Mouse (Mus musculus) intestine, embryonic 16.5 days (tissue): ENCODE measurements around the gene Robo3. TPM values are rescaled to one million over a fixed set of nuclear protein-coding genes. Genes with fewer than 3 reads are reported as not detected.

Experiments used
- ATAC-seq: fragments of 200-750 bp; cut with Nextera tagmentation; 2 replicates; pipeline ENCODE4 v1.8.0; 2017; ENCODE audit warnings: moderate TSS enrichment, moderate library complexity
- H3K27ac ChIP-seq: fragments of 300-500 bp; sonication (generic); 2 replicates; pipeline ENCODE4 v1.5.1; 2014; ENCODE audit warnings: mild to moderate bottlenecking, low read length
- H3K27me3 ChIP-seq: fragments of 300-500 bp; sonication (generic); replicated peaks from 2 replicates; pipeline ENCODE4 v1.6.1; 2014; ENCODE audit warnings: low read length, control low read depth, mixed read lengths; ENCODE audit not compliant: control insufficient read depth, insufficient read depth
- H3K36me3 ChIP-seq: fragments of 300-500 bp; sonication (generic); 2 replicates; pipeline ENCODE4 v1.6.1; 2014; ENCODE audit warnings: low read length, control low read depth; ENCODE audit not compliant: control insufficient read depth, insufficient read depth
- H3K4me1 ChIP-seq: fragments of 300-500 bp; sonication (generic); 2 replicates; pipeline ENCODE4 v1.6.1; 2014; ENCODE audit warnings: low read length, control low read depth, mixed read lengths; ENCODE audit not compliant: control insufficient read depth, insufficient read depth
- H3K4me2 ChIP-seq: fragments of 300-500 bp; sonication (generic); 2 replicates; pipeline ENCODE4 v1.6.1; 2014; ENCODE audit warnings: low read depth, low read length, control low read depth
- H3K4me3 ChIP-seq: fragments of 300-500 bp; sonication (generic); 2 replicates; pipeline ENCODE4 v1.5.1; 2014; ENCODE audit warnings: mild to moderate bottlenecking, low read length
- H3K9ac ChIP-seq: fragments of 300-500 bp; sonication (generic); 2 replicates; pipeline ENCODE4 v1.6.1; 2014; ENCODE audit warnings: low read depth, low read length
- H3K9me3 ChIP-seq: fragments of 300-500 bp; sonication (generic); 2 replicates; pipeline ENCODE4 v1.6.1; 2016; ENCODE audit warnings: low read length, control low read depth; ENCODE audit not compliant: control insufficient read depth
- WGBS: fragments of 180-500 bp; shearing (Covaris S2); extraction: QIAGEN DNeasy Blood & Tissue Kit; methylation state at CpG from one replicate; pipeline ENCODE4 v1.1.7; 2014; 5-methylcytosine and 5-hydroxymethylcytosine counted together
- polyA plus RNA-seq: library from polyadenylated mRNA; unstranded; fragments of >200 nt; fragmentation: Nextera tagmentation; extraction: Ambion mirVana; gene quantifications from 2 replicates; pipeline ENCODE4 v1.2.1, GENCODE M21; 2015

Gene Robo3
- polyA plus RNA-seq, 1 experiment from 2014 or later, result 0.07 TPM

DNA sequence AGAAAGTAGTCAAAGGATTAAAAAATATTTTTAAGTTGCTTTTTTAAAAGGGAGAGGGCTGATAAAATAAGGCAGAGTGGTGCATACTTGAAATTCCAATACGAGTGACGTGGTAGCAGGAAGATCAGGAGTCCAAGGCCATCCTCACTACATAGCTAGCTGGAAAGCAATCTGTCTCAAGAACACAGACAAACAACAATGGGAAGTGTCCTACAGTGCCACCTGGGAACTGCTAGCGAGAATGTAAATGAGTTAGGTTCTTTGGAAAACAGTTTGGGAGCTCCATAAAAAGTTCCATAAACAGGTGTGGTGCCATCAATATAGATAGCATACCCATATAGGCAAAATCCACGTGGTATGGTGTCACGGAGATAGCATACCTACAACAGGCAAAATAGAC is 67.3 kb downstream of the Robo3 start:
- WGBS, result 45% methylated on average over 5 of the region's 5 CpGs
- H3K4me2 ChIP-seq, result no peak overlapping the region
- no peaks in the 10 kb centered on the region for H3K9me3 ChIP-seq
- H3K4me3 ChIP-seq, result no peak overlapping the region
- no peak overlapping the region for H3K27ac ChIP-seq
- no peaks in the 10 kb centered on the region for H3K36me3 ChIP-seq
- peak; percentile 63 for ATAC-seq
- H3K27me3 ChIP-seq, result no peaks in the 10 kb centered on the region
- 0 out of 2 replicates have a peak, but pooled peaks cover 2% of the 10 kb centered on the region for H3K4me1 ChIP-seq
- no peak overlapping the region for H3K9ac ChIP-seq

Other genes starting within 250 kb of the Robo3 start
- gene Tmem218, start 225.0 kb downstream of the Robo3 start, polyA plus RNA-seq, result 7.8 and 9.0 TPM in 2 replicates
- 8.9 and 10.8 TPM in 2 replicates for gene Slc37a2, start 177.5 kb downstream of the Robo3 start, polyA plus RNA-seq
- 3.8 and 4.3 TPM in 2 replicates for gene Ccdc15, start 84.8 kb downstream of the Robo3 start, polyA plus RNA-seq
- 0.05 and 0.09 TPM in 2 replicates for gene Hepacam, start 65.9 kb downstream of the Robo3 start, polyA plus RNA-seq
- gene Robo4, start 31.3 kb downstream of the Robo3 start, polyA plus RNA-seq, result 11.7 and 13.9 TPM in 2 replicates
- 8.1 and 10.9 TPM in 2 replicates for gene Msantd2, start 56.1 kb upstream of the Robo3 start, polyA plus RNA-seq
- gene Esam, start 94.8 kb upstream of the Robo3 start, polyA plus RNA-seq, result 49.2 and 49.4 TPM in 2 replicates
- gene Vsig2, start 106.0 kb upstream of the Robo3 start, polyA plus RNA-seq, result 1.5 and 3.1 TPM in 2 replicates
- gene Nrgn, start 119.7 kb upstream of the Robo3 start, polyA plus RNA-seq, result 2.2 and 2.3 TPM in 2 replicates
- 16.6 and 20.5 TPM in 2 replicates for gene Siae, start 122.5 kb upstream of the Robo3 start, polyA plus RNA-seq
- 3.0 and 3.4 TPM in 2 replicates for gene Spa17, start 180.5 kb upstream of the Robo3 start, polyA plus RNA-seq
- gene Tbrg1, start 224.1 kb upstream of the Robo3 start, polyA plus RNA-seq, result 191 and 203 TPM in 2 replicates
- not detected in 2 replicates for gene Panx3, start 236.0 kb upstream of the Robo3 start, polyA plus RNA-seq